Mouse (Mus musculus) kidney, postnatal 36 days (tissue): ENCODE results near the gene Gm20388.

Source experiments
- DNase-seq, 2 experiments: peaks; one replicate each; pipeline ENCODE4 v3.0.0; 2021 to 2022; ENCODE audit warnings: mixed read lengths in 2 of 2

Gene Gm20388

GRCm38 (mm10) chr8:120940287-120940686 lies 1029.6 kb downstream of the Gm20388 start:
- peak in 1 of 2 experiments; percentile 56 for DNase-seq

- peak; percentile 57 to 77 for DNase-seq
Observed at GRCm38 (mm10) chr8:120947240-120947639, 1036.6 kb downstream of the Gm20388 start.

GRCm38 (mm10) chr8:120948050-120948595 lies 1037.5 kb downstream of the Gm20388 start:
- DNase-seq: peak; percentile 19 to 27

GRCm38 (mm10) chr8:120948620-120949491 lies 1038.2 kb downstream of the Gm20388 start:
- DNase-seq: peak in 1 of 2 experiments; percentile 20

- peak in 1 of 2 experiments; percentile 9 for DNase-seq
Observed at GRCm38 (mm10) chr8:120950674-120951218, 1040.1 kb downstream of the Gm20388 start.

- no peak for DNase-seq
Observed at GRCm38 (mm10) chr8:120959470-120959891, 1048.8 kb downstream of the Gm20388 start.

- DNase-seq: no peak
Observed at GRCm38 (mm10) chr8:120962606-120963380, 1052.2 kb downstream of the Gm20388 start.

GRCm38 (mm10) chr8:120966557-120966956 lies 1055.9 kb downstream of the Gm20388 start:
- DNase-seq: no peak

GRCm38 (mm10) chr8:120968308-120968707 lies 1057.7 kb downstream of the Gm20388 start:
- DNase-seq: peak; percentile 27 to 57

GRCm38 (mm10) chr8:120970346-120970745 lies 1059.7 kb downstream of the Gm20388 start:
- DNase-seq: peak; percentile 29 to 85

- DNase-seq: peak; percentile 73 to 82
Observed at GRCm38 (mm10) chr8:120971691-120972469, 1061.2 kb downstream of the Gm20388 start.

- no peak for DNase-seq
Observed at GRCm38 (mm10) chr8:120973046-120973445, 1062.4 kb downstream of the Gm20388 start.

- peak in 1 of 2 experiments; percentile 29 for DNase-seq
Observed at GRCm38 (mm10) chr8:120977131-120977530, 1066.5 kb downstream of the Gm20388 start.

- DNase-seq: no peak
Observed at GRCm38 (mm10) chr8:120979210-120979609, 1068.6 kb downstream of the Gm20388 start.

GRCm38 (mm10) chr8:120980948-120981347 lies 1070.3 kb downstream of the Gm20388 start:
- no peak for DNase-seq

- no peak for DNase-seq
Observed at GRCm38 (mm10) chr8:120984888-120985287, 1074.2 kb downstream of the Gm20388 start.

GRCm38 (mm10) chr8:120986022-120986421 lies 1075.4 kb downstream of the Gm20388 start:
- DNase-seq: no peak

- DNase-seq: no peak
Observed at GRCm38 (mm10) chr8:120993738-120994137, 1083.1 kb downstream of the Gm20388 start.

- DNase-seq: no peak
Observed at GRCm38 (mm10) chr8:120995424-120995823, 1084.8 kb downstream of the Gm20388 start.

- DNase-seq: no peak
Observed at GRCm38 (mm10) chr8:120996905-120997581, 1086.4 kb downstream of the Gm20388 start.

- DNase-seq: peak in 1 of 2 experiments; percentile 3
Observed at GRCm38 (mm10) chr8:120997926-120998325, 1087.3 kb downstream of the Gm20388 start.
